Mouse (Mus musculus): Measurements from ENCODE around the gene Gm40193. TPM values are rescaled to one million over a fixed set of nuclear protein-coding genes. Genes with fewer than 3 reads are reported as not detected.
"Not testable (repeated sequence)": the region's sequence is repeated elsewhere in the genome, so short reads cannot be mapped to it uniquely, and the experiment has no call there.

The Gm40193 gene
- not detected in 2 replicates for polyA plus RNA-seq (2015; fragmentation: Nextera tagmentation; extraction: Ambion mirVana)

DNA sequence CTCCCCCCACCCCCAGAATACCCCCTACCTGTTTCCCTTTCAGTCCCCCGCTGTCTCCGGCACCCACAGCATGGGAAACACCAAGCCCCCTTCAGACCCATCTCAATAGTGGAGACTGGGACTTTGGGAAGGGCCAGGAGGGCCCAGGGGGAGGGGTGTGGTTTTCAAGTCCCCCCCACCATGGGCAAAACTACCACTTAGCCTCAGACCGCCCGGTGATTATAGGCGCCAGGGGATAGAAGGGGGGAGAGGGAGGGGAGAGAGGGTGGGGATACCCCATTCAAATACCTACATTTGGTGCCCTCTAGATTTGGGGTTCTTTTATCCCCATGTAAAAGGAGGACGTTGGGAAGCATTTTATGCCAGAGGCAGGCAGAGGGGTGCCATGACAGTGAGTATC lies at the start of gene Gm40193:
TSS of gene Gm40193 (minus strand) at position 101 of the 400 bp plus-strand sequence.
- Histone ChIP-seq H3K4me1 (replicated peaks) (no peaks in the 10 kb centered on the region), H3K9ac (no peak within 1 kb of the TSS), H3K9me3 (no peaks in the 10 kb centered on the region), H3K36me3 (peaks cover 9% of the 10 kb centered on the region), H3K4me3 (no peak within 1 kb of the TSS), H3K27ac (replicated peaks) (no peak within 1 kb of the TSS), H3K4me2 (no peak within 1 kb of the TSS), H3K27me3 (no peaks in the 10 kb centered on the region)
- 91% methylated on average over 6 of the region's 6 CpGs for WGBS
- ATAC-seq (ENCODE audit: low FRiP score, low read depth), result no peak

DNA sequence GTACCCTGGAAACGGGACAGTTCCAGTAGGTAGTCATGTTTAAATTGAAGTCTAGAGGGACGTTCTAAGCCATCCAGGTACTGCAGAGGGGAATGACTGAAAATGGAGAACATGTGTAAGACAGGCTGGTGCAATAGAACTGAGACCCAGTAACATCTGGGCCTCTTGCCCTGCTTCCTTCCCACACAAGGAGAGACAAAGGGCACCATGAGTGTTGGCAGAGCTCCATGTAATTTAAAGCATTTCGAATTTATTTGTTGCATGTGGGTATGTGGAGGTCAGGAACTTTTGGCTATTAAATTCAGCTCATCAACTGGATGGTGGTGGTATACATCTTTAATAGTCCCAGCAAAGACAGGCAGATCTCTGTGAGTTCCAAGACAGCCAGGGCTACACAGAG lies 49.5 kb upstream of the Gm40193 start:
- H3K9me3 ChIP-seq, result no peaks in the 10 kb centered on the region
- WGBS, result 76% methylated on average over 3 of the region's 3 CpGs
- no peaks in the 10 kb centered on the region for H3K36me3 ChIP-seq
- H3K4me3 ChIP-seq, result no peak overlapping the region
- peaks cover 56% of the 10 kb centered on the region for H3K4me1 ChIP-seq (replicated peaks)
- no peak overlapping the region for H3K27ac ChIP-seq (replicated peaks)
- H3K9ac ChIP-seq, result no peak overlapping the region
- H3K4me2 ChIP-seq, result no peak overlapping the region
- ATAC-seq (ENCODE audit: low FRiP score, low read depth), result no peak
- no peaks in the 10 kb centered on the region for H3K27me3 ChIP-seq

DNA sequence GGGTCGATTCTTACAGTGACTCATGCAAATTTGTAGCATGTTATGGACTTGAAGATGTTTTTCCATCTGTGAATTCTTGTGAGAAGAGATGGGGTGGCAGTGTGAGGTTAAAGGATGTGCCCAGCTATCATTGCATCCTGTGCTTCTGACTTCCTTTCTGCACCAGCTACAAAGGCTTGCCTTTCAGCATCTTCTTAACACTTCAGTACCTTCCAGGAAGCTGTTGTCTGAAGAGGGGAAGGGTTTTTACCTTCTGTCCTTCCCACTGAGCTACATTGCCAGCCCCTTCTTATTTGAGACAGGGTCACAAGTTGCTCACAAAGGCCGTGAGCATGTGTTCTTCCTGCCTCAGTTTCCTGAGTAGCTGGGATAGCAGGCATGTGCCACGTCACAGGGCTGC lies 48.2 kb upstream of the Gm40193 start:
- Histone ChIP-seq H3K4me1 (replicated peaks) (peaks cover 59% of the 10 kb centered on the region), H3K27ac (replicated peaks) (no peak overlapping the region), H3K27me3 (no peaks in the 10 kb centered on the region), H3K4me2 (no peak overlapping the region), H3K4me3 (no peak overlapping the region), H3K36me3 (no peaks in the 10 kb centered on the region), H3K9ac (no peak overlapping the region), H3K9me3 (no peaks in the 10 kb centered on the region)
- 84% methylated on average over 3 of the region's 3 CpGs for WGBS
- ATAC-seq (ENCODE audit: low FRiP score, low read depth), result no peak

DNA sequence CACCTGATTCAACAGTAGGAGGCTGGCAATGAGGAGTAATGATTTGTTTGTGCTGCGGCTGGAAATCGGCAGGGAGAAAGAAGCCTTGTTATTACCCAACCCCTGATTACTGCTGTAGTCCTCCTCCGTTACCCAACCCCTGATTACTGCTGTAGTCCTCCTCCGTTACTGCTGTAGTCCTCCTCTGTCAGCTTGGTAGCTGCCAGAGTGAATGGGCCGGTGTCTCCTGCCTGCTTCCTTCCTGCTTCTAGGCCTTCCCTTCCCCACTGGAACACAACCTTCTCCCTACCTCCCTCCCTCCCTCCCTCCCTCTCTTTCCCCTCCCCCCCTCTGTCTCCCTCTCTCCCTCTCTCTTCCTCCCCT lies 47.6 kb upstream of the Gm40193 start:
- no peak overlapping the region for H3K27ac ChIP-seq (replicated peaks)
- no peak overlapping the region for H3K9ac ChIP-seq
- H3K4me1 ChIP-seq (replicated peaks), result peaks cover 55% of the 10 kb centered on the region
- WGBS, result 69% methylated on average over 5 of the region's 5 CpGs
- no peak overlapping the region for H3K4me3 ChIP-seq
- H3K4me2 ChIP-seq, result no peak overlapping the region
- no peak for ATAC-seq (ENCODE audit: low FRiP score, low read depth)
- H3K36me3 ChIP-seq, result no peaks in the 10 kb centered on the region
- H3K9me3 ChIP-seq, result no peaks in the 10 kb centered on the region
- no peaks in the 10 kb centered on the region for H3K27me3 ChIP-seq

DNA sequence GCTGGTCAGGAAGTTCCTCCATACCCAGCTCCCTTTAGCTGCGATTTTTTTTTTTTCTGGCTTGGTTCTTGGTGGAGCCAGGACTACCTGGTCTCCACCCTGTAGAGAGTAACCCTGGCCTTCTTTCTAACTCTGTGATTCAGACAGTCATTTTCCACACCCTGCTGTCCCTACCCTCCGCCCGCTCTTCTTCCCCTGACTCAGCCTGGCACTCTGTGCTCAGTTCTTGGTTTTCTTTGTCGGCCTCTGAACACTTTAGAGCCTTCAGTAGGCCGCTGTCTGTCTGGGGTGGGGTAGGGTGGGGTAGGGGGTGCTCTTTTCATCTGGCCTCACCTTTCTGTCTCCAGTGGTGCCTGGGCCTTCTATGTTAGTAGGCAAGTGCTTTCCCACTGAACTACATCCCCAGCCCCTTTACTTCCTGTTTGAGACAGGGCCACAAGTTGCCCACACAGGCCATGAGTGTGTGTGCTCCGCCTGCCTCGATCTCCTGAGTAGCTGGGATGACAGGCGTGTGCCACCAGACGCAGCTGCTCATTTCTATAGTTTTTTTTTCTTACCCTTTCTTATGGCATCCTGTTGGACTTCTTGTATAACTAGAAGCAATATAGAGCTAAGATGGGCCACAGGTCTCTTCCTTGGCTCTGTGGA lies 47.1 kb upstream of the Gm40193 start:
- Histone ChIP-seq H3K9me3 (no peaks in the 10 kb centered on the region), H3K9ac (no peak overlapping the region), H3K36me3 (no peaks in the 10 kb centered on the region), H3K4me3 (no peak overlapping the region), H3K27ac (replicated peaks) (no peak overlapping the region), H3K4me1 (replicated peaks) (peaks cover 50% of the 10 kb centered on the region), H3K27me3 (no peaks in the 10 kb centered on the region), H3K4me2 (no peak overlapping the region)
- WGBS, result 85% methylated on average over 9 of the region's 9 CpGs
- ATAC-seq (ENCODE audit: low FRiP score, low read depth), result no peak

DNA sequence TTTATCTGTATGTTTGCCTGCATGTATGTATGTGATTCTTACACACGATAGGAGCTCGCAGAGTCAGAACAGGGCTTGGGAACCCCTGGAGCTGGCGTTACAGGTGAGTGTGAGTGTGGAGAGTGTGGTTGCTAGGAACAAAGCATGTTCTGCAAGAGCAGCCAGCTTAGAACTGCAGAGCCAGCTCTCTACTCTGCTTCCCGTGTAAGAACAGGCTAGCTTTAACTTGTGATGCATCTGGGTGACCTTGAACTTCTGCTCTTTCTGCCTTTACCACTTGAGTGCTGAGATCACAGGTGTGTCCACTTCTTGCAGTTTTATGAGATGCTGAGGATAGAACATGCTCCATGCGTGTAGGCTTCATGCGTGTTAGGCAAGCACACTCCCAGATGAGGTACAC lies 46.2 kb upstream of the Gm40193 start:
- 90% methylated on average over 6 of the region's 6 CpGs for WGBS
- Histone ChIP-seq H3K9me3 (no peaks in the 10 kb centered on the region), H3K4me1 (replicated peaks) (peaks cover 43% of the 10 kb centered on the region), H3K27me3 (no peaks in the 10 kb centered on the region), H3K36me3 (no peaks in the 10 kb centered on the region), H3K9ac (no peak overlapping the region), H3K4me3 (no peak overlapping the region), H3K27ac (replicated peaks) (no peak overlapping the region), H3K4me2 (no peak overlapping the region)
- no peak for ATAC-seq (ENCODE audit: low FRiP score, low read depth)

DNA sequence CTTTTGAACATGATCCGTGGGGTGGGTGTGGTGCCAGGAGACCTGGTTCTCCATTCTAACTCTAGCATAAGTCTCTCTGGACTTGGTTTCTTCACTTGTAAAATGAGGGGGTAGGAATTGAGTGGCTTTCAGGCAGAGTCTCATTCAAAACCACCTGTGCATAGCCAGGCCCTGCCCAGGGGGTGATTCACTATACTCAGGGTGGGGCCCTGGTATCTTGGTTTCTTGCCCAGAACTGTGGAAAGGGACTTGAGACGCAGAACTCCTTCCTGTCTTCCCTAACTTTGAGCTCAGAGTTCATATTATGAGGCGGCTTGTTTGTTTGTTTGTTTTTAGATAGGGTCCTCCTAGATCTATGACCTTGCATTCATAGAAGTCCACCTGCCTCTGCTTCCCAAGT lies 44.5 kb upstream of the Gm40193 start:
- Histone ChIP-seq H3K9me3 (no peaks in the 10 kb centered on the region), H3K4me3 (no peak overlapping the region), H3K27ac (replicated peaks) (no peak overlapping the region), H3K36me3 (no peaks in the 10 kb centered on the region), H3K4me2 (no peak overlapping the region), H3K27me3 (no peaks in the 10 kb centered on the region), H3K9ac (no peak overlapping the region), H3K4me1 (replicated peaks) (peaks cover 29% of the 10 kb centered on the region)
- 78% methylated on average over 3 of the region's 3 CpGs for WGBS
- ATAC-seq (ENCODE audit: low FRiP score, low read depth), result no peak

DNA sequence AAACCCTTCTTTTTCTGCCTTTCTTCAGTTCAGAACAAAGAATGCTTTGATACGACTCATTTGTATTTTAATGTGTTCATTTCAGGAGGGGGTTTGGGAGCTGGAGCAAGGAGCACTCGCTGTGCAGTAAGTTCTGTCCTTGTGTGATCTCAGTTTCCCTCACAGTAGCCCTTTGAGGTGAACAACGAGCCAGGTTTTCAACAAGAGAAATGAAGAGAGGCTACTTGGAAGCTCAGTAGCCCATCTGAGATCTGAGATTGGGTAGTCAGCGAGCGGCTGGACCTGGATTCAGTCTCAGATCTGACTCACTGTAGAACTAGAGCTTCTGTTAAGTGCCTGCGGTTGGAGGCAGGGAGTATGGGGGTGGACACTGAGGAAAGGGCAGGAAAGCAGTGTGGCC lies 41.1 kb upstream of the Gm40193 start:
- no peak overlapping the region; the same call in 1 of the 2 replicates for H3K4me2 ChIP-seq
- no peak overlapping the region; the same call in 1 of the 2 replicates for H3K27ac ChIP-seq (replicated peaks)
- H3K36me3 ChIP-seq, result no peaks in the 10 kb centered on the region
- no peak overlapping the region for H3K9ac ChIP-seq
- H3K27me3 ChIP-seq, result no peaks in the 10 kb centered on the region
- ATAC-seq (ENCODE audit: low FRiP score, low read depth), result no peak
- no peak overlapping the region for H3K4me3 ChIP-seq
- H3K4me1 ChIP-seq (replicated peaks), result peaks cover 23% of the 10 kb centered on the region
- H3K9me3 ChIP-seq, result no peaks in the 10 kb centered on the region
- WGBS, result 52% methylated on average over 6 of the region's 6 CpGs

DNA sequence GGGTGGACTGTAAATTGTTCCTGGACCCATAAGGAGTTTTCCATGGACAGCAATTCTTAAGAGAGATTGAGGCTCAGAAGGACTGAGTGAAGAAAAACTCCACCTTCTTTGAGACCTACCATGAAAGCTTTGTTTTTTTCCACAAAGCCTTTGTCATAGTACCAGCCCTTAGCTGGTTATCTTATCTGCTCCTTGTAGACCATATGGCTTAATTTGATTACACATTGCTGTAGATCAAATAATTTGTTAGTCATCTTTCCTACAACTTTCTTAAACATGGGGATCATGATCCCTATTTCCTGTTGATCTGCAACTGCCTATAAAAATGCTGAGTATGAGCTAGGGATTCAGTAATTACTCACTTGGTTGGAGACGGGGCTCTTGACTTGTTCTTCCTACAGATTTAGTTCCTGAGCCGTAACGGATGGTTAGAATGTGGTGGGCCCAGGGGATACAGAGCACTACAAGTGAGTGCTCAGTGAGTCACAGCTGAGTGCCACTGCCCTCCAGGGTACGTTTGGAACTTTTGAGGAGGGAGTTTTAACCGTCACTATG lies 39.7 kb upstream of the Gm40193 start:
- Histone ChIP-seq H3K4me2 (no peak overlapping the region), H3K4me1 (replicated peaks) (peaks cover 10% of the 10 kb centered on the region; the same call in 1 of the 2 replicates), H3K27me3 (no peaks in the 10 kb centered on the region), H3K4me3 (no peak overlapping the region), H3K27ac (replicated peaks) (no peak overlapping the region), H3K36me3 (no peaks in the 10 kb centered on the region), H3K9me3 (no peaks in the 10 kb centered on the region), H3K9ac (no peak overlapping the region)
- WGBS, result 58% methylated on average over 5 of the region's 5 CpGs
- no peak for ATAC-seq (ENCODE audit: low FRiP score, low read depth)

DNA sequence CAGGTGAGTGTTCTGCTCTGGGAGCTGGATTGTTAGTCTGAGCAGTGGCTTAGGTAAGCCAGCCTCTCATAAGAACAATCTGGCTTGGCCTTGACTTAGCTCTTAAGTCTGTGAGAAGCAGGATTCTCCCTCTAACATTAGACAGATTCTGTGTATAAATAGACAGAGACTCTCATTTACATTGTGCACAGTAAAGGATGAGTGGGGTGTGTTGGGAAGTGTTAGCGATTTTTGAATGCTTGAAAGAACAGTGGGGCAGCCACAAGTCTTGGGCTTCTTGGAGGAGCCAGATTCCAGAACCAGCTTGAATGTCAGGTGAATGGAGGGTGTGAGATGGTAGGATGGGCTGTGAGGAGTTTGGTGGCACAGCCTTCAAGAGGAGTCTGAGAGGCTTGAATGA lies 38.9 kb upstream of the Gm40193 start:
- Histone ChIP-seq H3K9ac (no peak overlapping the region), H3K9me3 (no peaks in the 10 kb centered on the region), H3K36me3 (no peaks in the 10 kb centered on the region), H3K27ac (replicated peaks) (no peak overlapping the region), H3K4me1 (replicated peaks) (peaks cover 9% of the 10 kb centered on the region), H3K4me2 (no peak overlapping the region), H3K4me3 (no peak overlapping the region), H3K27me3 (no peaks in the 10 kb centered on the region)
- WGBS, result 96% methylated on average over 1 of the region's 1 CpGs
- ATAC-seq (ENCODE audit: low FRiP score, low read depth), result no peak

DNA sequence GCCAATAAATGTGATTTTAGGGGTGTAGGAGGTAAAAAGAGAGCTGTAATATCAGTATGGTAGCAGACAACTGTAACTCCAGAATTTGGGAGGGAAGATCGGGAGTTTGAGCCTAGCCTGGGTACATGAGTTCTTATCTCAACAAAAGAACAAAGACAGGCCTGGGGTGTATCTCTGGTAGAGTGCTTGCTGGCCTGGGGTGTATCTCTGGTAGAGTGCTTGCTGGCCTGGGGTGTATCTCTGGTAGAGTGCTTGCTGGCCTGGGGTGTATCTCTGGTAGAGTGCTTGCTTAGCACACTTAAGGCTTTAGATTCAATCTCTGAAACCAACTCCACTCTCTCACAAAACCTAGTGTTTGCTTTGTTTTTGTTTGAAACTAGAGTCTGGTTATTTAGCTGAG lies 37.9 kb upstream of the Gm40193 start:
- H3K9me3 ChIP-seq; H3K27ac ChIP-seq (replicated peaks); ATAC-seq (ENCODE audit: low FRiP score, low read depth); H3K27me3 ChIP-seq; H3K9ac ChIP-seq; H3K4me3 ChIP-seq; H3K36me3 ChIP-seq; H3K4me2 ChIP-seq: not testable (repeated sequence)
- WGBS, result 83% methylated on average over 1 of the region's 1 CpGs
- H3K4me1 ChIP-seq (replicated peaks), result peaks cover 17% of the 10 kb centered on the region

DNA sequence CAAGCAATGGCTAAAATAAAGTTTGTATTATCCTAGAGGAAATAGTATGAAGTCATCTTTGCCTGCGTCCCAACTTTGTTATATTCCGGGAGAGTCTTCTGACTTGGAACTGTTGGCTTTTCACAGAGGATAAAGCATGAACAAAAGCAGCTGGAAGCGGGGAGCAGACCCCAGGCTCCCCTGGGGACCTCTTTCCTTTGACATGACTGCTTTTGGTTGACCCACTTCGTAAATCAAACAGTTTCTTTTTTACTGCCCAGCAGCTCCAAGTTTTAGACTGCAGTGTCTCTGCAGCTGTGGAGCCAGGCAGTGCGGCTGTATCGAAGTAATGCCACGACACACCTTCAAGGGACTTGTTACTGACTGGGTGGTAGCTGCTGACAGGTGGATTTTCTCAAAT lies 33.8 kb upstream of the Gm40193 start:
- H3K9ac ChIP-seq, result no peak overlapping the region
- 52% methylated on average over 7 of the region's 7 CpGs for WGBS

More for the DNA sequence above, 33.8 kb upstream of the Gm40193 start:
- Histone ChIP-seq H3K27ac (replicated peaks) (no peak overlapping the region), H3K9me3 (no peaks in the 10 kb centered on the region), H3K27me3 (no peaks in the 10 kb centered on the region), H3K4me3 (no peak overlapping the region), H3K4me1 (replicated peaks) (peaks cover 41% of the 10 kb centered on the region), H3K36me3 (no peaks in the 10 kb centered on the region), H3K4me2 (no peak overlapping the region)
- no peak for ATAC-seq (ENCODE audit: low FRiP score, low read depth)
